Mouse (Mus musculus) stomach, adult 2 months (tissue): ENCODE measurements around the gene Fam13c. TPM values are rescaled to one million over a fixed set of nuclear protein-coding genes. Genes with fewer than 3 reads are reported as not detected.

Source experiments
- polyA plus RNA-seq: library from polyadenylated mRNA; depleted of rRNA; stranded (reverse); fragments of >200 nt; gene quantifications from 2 replicates; pipeline ENCODE4 v1.2.3, GENCODE M21; 2012; rRNA removed

Fam13c gene
- polyA plus RNA-seq, result 1.2 TPM in 2 replicates

GRCm38 (mm10) chr10:70439676-70440521 lies at the start of gene Fam13c:
Fam13c (plus strand) TSS chr10:70440481.

Other genes starting within 250 kb of the Fam13c start
- 0.24 and 0.39 TPM in 2 replicates for gene Mrln, start 235.8 kb upstream of the Fam13c start, polyA plus RNA-seq
- gene Slc16a9, start 195.4 kb upstream of the Fam13c start, polyA plus RNA-seq, result 1.2 and 2.1 TPM in 2 replicates
- gene Phyhipl, start 215.5 kb downstream of the Fam13c start, polyA plus RNA-seq, result 0.10 and 0.39 TPM in 2 replicates